In genomic region chr9:49595635-49596348, GRCm38 (mm10) we compare ENCODE assay signal across 9 mouse cellular contexts.
DNase-seq lines count a peak whose midpoint lies in the region; TF ChIP-seq lines count a peak whose summit lies in the region.
"Had no signal": no experiment of that assay in that cellular context is flagged by ENCODE, and none has a peak within 500 bp of the region (broad histone marks: within the 10 kb centered on the region; RNA-seq: fewer than 3 reads in every experiment).

No protein-coding gene starts in this region.

- no peaks in the 10 kb centered on the region for H3K36me3 ChIP-seq in hindbrain, embryonic 10.5 days

- TF ChIP-seq POLR2A in olfactory bulb, adult 2 months (IDR thresholded peaks at IDR 0.05; ENCODE audit: insufficient read depth, low read depth, low read length), result no peak

- H3K27ac ChIP-seq in hindbrain, embryonic 10.5 days, result peak overlapping the region; percentile 53; the same call in 1 of the 2 replicates
- H3K27ac ChIP-seq in olfactory bulb, adult 2 months (ENCODE audit: insufficient read depth, low read depth, low read length), result peak overlapping the region; percentile 64

- WGBS in hindbrain, embryonic 10.5 days, result 65% methylated on average over 11 of the region's 11 CpGs
- 37% methylated on average over 11 of the region's 11 CpGs for WGBS in olfactory bulb, adult 2 months

- no peak overlapping the region for H3K4me3 ChIP-seq in hindbrain, embryonic 10.5 days
- H3K4me3 ChIP-seq in olfactory bulb, adult 2 months (ENCODE audit: insufficient read depth, low read depth, low read length), result no peak overlapping the region

- no peaks in the 10 kb centered on the region for H3K9me3 ChIP-seq in hindbrain, embryonic 10.5 days

- H3K27me3 ChIP-seq in hindbrain, embryonic 10.5 days (ENCODE audit: insufficient read depth, poor library complexity, severe bottlenecking), result no peaks in the 10 kb centered on the region

- intact Hi-C loops in left cerebral cortex, postnatal 4 days (cut with DNase I), result no loop called here
- intact Hi-C loops in left cerebral cortex, postnatal 36 days (cut with DNase I), result no loop called here

- DNase-seq in embryo, embryonic 10.5 days (ENCODE audit: low spot score), result peak; percentile 11
- no peak for DNase-seq in embryo, embryonic 9.5 days (ENCODE audit: extremely low spot score)
- peak; percentile 63 for DNase-seq in left cerebral cortex, postnatal 4 days
- no peak for DNase-seq in left cerebral cortex, postnatal 36 days (ENCODE audit: low spot score in 2 of 2)
- no peak for DNase-seq in hindbrain, embryonic 10.5 days (ENCODE audit: low spot score)
- no peak for DNase-seq in adrenal gland, adult 2 months
- DNase-seq in MN1 (ENCODE audit: low spot score), result no peak
- DNase-seq: liver, postnatal 0 days had no signal

- H3K4me1 ChIP-seq in hindbrain, embryonic 10.5 days (replicated peaks), result peaks cover 37% of the 10 kb centered on the region
- peaks cover 20% of the 10 kb centered on the region for H3K4me1 ChIP-seq in olfactory bulb, adult 2 months (ENCODE audit: control insufficient read depth, insufficient read depth, low read length)

- TF ChIP-seq CTCF in olfactory bulb, adult 2 months (IDR thresholded peaks at IDR 0.05; ENCODE audit: insufficient read depth, low read depth, low read length), result no peak

Comparison
In these comparisons a context has a peak if more than half of its experiments do, and no peak if none do; other contexts are left out.
1. DNase-seq: peak in embryo, embryonic 10.5 days (single experiment) and left cerebral cortex, postnatal 4 days (single experiment); none in embryo, embryonic 9.5 days (single experiment), left cerebral cortex, postnatal 36 days (0 of 2), hindbrain, embryonic 10.5 days (single experiment), adrenal gland, adult 2 months (single experiment) and MN1 (single experiment).